Mouse (Mus musculus): Measurements from ENCODE around the gene 1700088E04Rik. TPM values are rescaled to one million over a fixed set of nuclear protein-coding genes. Genes with fewer than 3 reads are reported as not detected.
A peak's percentile ranks its signal among the peaks of the same experiment; 100 is the strongest.

Gene 1700088E04Rik
- total and polyA plus RNA-seq, 3 experiments, result 5.2 to 10.8 (median 9.9) TPM

DNA sequence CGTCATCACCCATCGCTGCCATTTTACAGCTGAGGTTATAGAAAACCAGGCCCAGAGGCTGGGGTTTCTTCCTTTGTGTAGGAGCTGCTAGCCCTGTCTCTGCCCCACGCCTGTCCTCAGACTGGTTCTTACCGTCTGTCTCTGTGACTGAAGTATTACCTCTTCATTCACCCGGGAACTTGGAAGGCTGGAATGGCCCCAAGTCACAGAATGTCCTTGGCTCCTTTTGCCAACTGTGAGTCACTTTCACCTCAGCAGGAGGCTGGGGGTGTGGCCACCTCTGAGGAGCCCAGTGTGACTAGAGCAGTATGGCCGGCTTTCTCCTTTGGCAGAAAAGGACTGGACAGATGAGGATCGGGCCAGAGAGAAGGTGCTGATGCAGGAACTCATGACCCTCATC, 9.6 kb downstream of the 1700088E04Rik start:
- DNase-seq, result peak; percentile 95

- peak; percentile 47 for DNase-seq
These were observed 10.3 kb downstream of the 1700088E04Rik start for GRCm38 (mm10) chr15:79130782-79131181.

- DNase-seq, result peak; percentile 46
These were observed 11.7 kb downstream of the 1700088E04Rik start for GRCm38 (mm10) chr15:79129311-79129710.

DNA sequence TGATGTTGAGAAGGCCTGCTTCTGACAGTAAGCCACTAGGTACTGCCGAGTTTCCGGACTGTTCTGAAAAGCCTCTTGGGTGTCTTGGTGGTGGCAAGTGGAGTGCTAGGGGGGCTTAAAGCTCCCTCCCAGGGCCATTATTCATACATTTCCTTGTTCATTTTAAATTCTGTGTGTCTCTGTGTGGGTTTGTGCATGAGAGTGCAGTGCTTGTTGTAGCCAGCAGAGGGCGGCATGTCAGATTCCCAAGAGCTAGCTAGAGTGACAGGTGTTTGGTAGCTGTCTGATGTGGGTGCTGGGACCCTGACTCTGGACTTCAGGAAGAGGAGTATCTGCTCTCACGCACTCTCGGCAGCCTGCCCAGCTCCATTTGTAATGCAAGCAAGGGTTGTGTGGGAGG, 12.8 kb downstream of the 1700088E04Rik start:
- DNase-seq, result no peak

DNA sequence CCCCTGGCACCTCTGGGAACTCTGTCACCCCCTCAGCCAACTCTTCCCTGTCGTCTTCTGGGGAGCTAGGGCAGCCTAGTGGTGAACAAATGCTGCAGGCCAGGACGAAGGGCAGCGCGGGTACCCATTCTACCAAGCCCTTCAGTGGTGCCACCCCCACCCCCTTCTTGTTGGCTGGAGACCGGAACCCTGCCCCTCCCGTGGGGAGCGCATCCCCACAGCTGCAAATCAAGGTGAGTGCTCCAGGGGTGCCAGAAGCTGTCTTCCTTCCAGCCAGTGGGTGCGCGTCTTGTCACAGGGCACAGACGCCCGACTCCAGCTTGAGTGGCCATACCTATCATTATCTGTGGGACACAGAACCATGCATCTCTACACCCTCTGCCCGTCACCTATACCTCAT, 14.0 kb downstream of the 1700088E04Rik start:
- DNase-seq, result no peak

GRCm38 (mm10) chr15:79126217-79126932, 14.7 kb downstream of the 1700088E04Rik start:
- DNase-seq, result peak; percentile 66

GRCm38 (mm10) chr15:79124331-79124875, 16.6 kb downstream of the 1700088E04Rik start:
- DNase-seq, result no peak

DNA sequence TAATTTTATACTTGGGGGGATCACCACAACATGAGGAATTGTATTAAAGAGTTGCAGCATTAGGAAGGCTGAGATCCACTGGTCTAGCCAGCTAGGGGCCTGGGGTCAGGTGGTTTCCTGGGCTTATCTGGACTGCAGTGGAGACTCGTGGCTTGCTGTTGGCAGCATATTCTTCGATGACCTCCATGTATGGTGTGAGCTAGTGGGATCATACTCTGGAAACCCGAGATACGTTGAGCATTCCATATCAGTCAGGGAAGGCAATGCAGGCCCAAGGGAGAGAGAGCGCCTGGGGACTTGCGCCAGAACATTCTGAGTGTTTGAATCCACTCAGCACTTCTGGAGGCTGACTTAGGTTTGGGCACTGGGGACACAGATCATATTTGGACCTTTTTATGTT, 17.3 kb downstream of the 1700088E04Rik start:
- DNase-seq, result no peak

DNA sequence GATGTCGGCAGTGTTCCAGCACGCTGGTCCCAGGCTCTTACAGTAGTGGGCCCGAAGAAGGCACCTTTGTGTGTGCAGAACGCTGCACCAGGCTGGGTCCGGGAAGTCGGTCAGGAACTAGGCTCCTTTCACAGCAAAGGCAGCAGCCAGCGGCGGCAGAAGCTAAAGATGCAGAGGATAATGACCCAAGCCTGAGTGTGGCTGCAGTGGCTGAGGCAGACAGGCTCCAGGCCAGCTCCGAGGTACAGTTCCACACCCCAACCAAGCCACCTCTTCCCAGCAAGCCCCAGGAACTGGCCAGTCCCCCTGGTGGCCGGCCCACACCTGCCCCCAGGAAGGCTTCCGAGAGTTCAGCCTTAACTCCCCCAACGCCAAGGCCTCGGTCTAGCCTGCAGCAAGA, 18.5 kb downstream of the 1700088E04Rik start:
- DNase-seq, result no peak

DNA sequence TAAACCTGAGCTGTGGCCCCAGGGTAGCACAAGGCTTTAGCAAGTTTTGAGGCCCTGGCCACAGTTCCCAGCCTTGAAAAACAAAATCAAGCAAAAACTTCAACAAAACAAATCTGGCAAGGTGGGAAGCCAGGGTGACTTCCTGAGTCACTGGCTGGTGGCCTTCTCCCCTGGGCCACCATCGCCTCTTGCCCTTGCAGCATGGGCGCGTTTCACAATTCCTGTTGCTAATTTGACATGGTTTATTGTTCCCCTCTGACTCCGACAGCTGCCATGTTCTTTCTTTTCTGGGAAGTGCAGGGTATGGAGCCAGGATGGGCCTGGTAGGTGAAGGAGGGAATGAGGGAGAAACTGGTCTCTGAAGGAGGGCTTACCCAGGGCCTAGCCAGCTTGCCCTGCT, 18.9 kb downstream of the 1700088E04Rik start:
- DNase-seq, result peak; percentile 77

- DNase-seq, result peak; percentile 31
These were observed 21.6 kb downstream of the 1700088E04Rik start for GRCm38 (mm10) chr15:79119491-79119890.

- no peak for DNase-seq
These were observed 25.8 kb downstream of the 1700088E04Rik start for GRCm38 (mm10) chr15:79115276-79115675.

GRCm38 (mm10) chr15:79111774-79112173, 29.3 kb downstream of the 1700088E04Rik start:
- peak; percentile 62 for DNase-seq

DNA sequence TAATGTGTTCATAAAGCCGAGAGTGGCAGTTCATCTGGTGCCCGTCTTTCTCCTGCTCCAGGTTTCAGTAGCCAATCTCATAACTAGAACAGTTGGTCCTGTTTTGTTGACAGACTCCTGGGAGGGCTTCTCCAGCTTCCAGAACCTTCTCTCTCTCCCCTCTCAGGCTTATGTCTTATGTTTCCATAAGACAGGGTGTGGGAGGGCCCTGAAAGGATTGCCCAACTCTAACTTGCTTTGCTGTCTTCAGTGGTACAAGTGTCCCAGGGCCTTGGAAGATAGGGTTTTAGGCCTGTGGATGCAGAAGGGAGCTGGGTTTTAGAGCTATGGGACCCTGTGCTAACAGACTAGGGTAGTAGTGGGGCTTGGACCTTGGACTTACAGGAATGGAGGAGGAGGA, 30.5 kb downstream of the 1700088E04Rik start:
- DNase-seq, result no peak

DNA sequence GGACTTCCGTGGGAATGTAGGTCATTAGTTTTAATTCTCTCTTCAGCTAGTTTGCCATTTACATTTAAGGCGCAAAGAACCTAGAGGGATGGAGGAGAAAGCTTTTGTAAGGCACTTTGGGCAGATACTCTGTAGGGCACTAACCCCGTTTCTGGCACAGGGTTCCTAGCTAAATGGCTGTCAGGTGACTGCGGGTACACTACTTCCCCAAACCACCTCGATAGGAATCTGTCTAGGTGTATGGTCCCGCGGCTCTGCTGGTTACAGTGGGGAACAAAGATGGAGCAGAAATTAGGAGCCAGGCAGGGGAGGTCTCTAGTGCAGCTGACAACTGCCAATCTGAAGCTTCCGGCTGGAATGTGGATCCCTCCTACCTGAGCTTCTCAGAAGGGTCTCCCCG, 31.0 kb downstream of the 1700088E04Rik start:
- DNase-seq, result no peak

- DNase-seq, result no peak
These were observed 31.6 kb downstream of the 1700088E04Rik start for GRCm38 (mm10) chr15:79109321-79109934.

- peak; percentile 93 for DNase-seq
These were observed 32.4 kb downstream of the 1700088E04Rik start, which contains the start of gene Micall1 for GRCm38 (mm10) chr15:79108421-79109320. Gene Micall1 (plus strand): TSS chr15:79108898.

- peak; percentile 64 for DNase-seq
These were observed 33.1 kb downstream of the 1700088E04Rik start for GRCm38 (mm10) chr15:79107966-79108365.

DNA sequence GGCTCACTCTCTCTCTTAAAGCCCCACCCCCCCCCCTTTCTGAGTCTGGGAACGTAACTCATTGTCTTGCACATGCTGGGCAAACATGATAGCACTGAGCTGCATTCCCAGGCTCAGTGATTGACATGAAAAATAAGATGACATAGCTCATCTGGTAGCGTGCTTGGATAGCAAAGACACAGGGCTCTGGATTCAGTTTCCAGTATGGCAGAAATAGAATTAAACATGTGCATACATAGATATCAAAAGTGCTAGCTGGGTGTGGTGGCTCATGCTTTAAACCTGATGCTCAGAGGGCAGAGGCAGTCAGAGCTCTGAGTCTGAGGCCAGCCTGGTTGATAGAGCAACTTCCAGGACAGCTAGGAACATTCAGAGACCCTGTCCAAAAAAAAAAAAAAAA, 35.2 kb downstream of the 1700088E04Rik start:
- DNase-seq, result no peak

- no peak for DNase-seq
These were observed 37.8 kb downstream of the 1700088E04Rik start for GRCm38 (mm10) chr15:79103264-79103663.

DNA sequence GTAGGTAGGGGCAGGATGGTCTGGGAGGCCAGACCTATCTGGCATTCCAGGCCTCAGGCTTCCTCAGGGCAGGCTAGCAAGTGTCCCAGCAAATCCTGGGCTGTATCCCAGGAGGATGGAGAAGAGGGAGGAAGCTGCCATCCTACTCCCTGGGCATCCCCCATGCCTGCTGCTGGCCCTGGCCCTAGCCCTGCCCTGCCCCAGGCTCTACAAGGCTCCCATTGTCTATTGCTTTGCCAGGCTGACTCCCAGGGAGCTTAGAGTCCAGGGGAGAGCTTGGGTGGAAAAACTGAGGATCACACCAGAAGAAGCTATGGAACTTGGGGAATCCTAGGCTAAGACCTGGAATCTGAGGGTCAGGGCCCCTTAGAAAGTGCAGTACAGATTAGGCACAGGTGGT, 39.5 kb downstream of the 1700088E04Rik start:
- no peak for DNase-seq

- DNase-seq, result no peak
These were observed 40.7 kb downstream of the 1700088E04Rik start for GRCm38 (mm10) chr15:79100391-79100790.

Measured in adrenal gland, adult 2 months (tissue).